Mouse (Mus musculus) forebrain, embryonic 11.5 days (tissue): ENCODE measurements around the gene Gm49391. TPM values are rescaled to one million over a fixed set of nuclear protein-coding genes. Genes with fewer than 3 reads are reported as not detected.
"Not testable (repeated sequence)": the region's sequence is repeated elsewhere in the genome, so short reads cannot be mapped to it uniquely, and the experiment has no call there.

Source experiments
- ATAC-seq: fragments of 200-750 bp; cut with Nextera tagmentation; replicated peaks from 2 replicates; pipeline ENCODE4 v1.8.0; 2017; ENCODE audit warnings: moderate TSS enrichment; ENCODE audit not compliant: low FRiP score
- DNase-seq: peaks from one replicate; pipeline ENCODE4 v3.0.0-alpha.2; 2017; ENCODE audit warnings: low spot score
- H3K27ac ChIP-seq: fragments of 300-500 bp; sonication (generic); 2 replicates; pipeline ENCODE4 v1.5.1; 2014; ENCODE audit warnings: low read depth, low read length
- H3K27me3 ChIP-seq: fragments of 300-500 bp; sonication (generic); 2 replicates; pipeline ENCODE4 v1.6.1; 2014; ENCODE audit warnings: mild to moderate bottlenecking, low read length, mixed read lengths; ENCODE audit not compliant: control insufficient read depth, insufficient read depth
- H3K36me3 ChIP-seq: fragments of 300-500 bp; sonication (generic); 2 replicates; pipeline ENCODE4 v1.6.1; 2014; ENCODE audit warnings: mild to moderate bottlenecking, low read length, moderate library complexity, mixed read lengths; ENCODE audit not compliant: control insufficient read depth, insufficient read depth
- H3K4me1 ChIP-seq: fragments of 300-500 bp; sonication (generic); replicated peaks from 2 replicates; pipeline ENCODE4 v1.6.1; 2014; ENCODE audit warnings: low read length, mixed read lengths; ENCODE audit not compliant: control insufficient read depth, insufficient read depth
- H3K4me2 ChIP-seq: fragments of 300-500 bp; sonication (generic); 2 replicates; pipeline ENCODE4 v1.6.1; 2014; ENCODE audit warnings: low read depth, mild to moderate bottlenecking, low read length, moderate library complexity, mixed read lengths; ENCODE audit not compliant: severe bottlenecking
- H3K4me3 ChIP-seq: fragments of 300-500 bp; sonication (generic); 2 replicates; pipeline ENCODE4 v1.5.1; 2014; ENCODE audit warnings: low read depth, low read length
- H3K9ac ChIP-seq: fragments of 300-500 bp; sonication (generic); 2 replicates; pipeline ENCODE4 v1.6.1; 2014; ENCODE audit warnings: low read length
- H3K9me3 ChIP-seq: fragments of 300-500 bp; sonication (generic); 2 replicates; pipeline ENCODE4 v1.6.1; 2016; ENCODE audit warnings: low read length, mixed read lengths; ENCODE audit not compliant: control insufficient read depth
- WGBS: fragments of 180-500 bp; shearing (Covaris S2); extraction: QIAGEN DNeasy Blood & Tissue Kit; methylation state at CpG from one replicate; pipeline ENCODE4 v1.1.7; 2014; 5-methylcytosine and 5-hydroxymethylcytosine counted together
- polyA plus RNA-seq: library from polyadenylated mRNA; unstranded; fragments of >200 nt; fragmentation: Nextera tagmentation; extraction: Ambion mirVana; gene quantifications from 2 replicates; pipeline ENCODE4 v1.2.1, GENCODE M21; 2014

Gene Gm49391
- 0.99 and 1.7 TPM in 2 replicates for polyA plus RNA-seq

GRCm38 (mm10) chr13:60936500-60936901, at the start of gene Gm49391, which contains the start of gene Ctla2a:
TSS of gene Gm49391 (minus strand) at chr13:60936571.
TSS of gene Ctla2a (minus strand) at chr13:60936625.
- H3K27me3 ChIP-seq = no peaks in the 10 kb centered on the region
- DNase-seq = peak; percentile 48
- 71% methylated on average over 5 of the region's 5 CpGs for WGBS

GRCm38 (mm10) chr13:60972319-60972718, 35.9 kb upstream of the Gm49391 start:
- not testable (repeated sequence) for H3K4me2 ChIP-seq, H3K4me1 ChIP-seq, ATAC-seq, H3K27ac ChIP-seq, H3K9me3 ChIP-seq, H3K36me3 ChIP-seq, H3K9ac ChIP-seq, H3K4me3 ChIP-seq, H3K27me3 ChIP-seq, DNase-seq
- whole genome bisulfite sequencing = 66% methylated on average over 4 of the region's 4 CpGs

More at GRCm38 (mm10) chr13:60936500-60936901, at the start of gene Gm49391, which contains the start of gene Ctla2a:
- no peak within 1 kb of the TSS for H3K27ac ChIP-seq
- no peak within 1 kb of the TSS for H3K9ac ChIP-seq
- H3K4me3 ChIP-seq = no peak within 1 kb of the TSS
- no peak within 1 kb of the TSS for H3K4me2 ChIP-seq
- ATAC-seq = no peak
- no peaks in the 10 kb centered on the region for H3K4me1 ChIP-seq
- H3K36me3 ChIP-seq = no peaks in the 10 kb centered on the region
- H3K9me3 ChIP-seq = no peaks in the 10 kb centered on the region; the same call in 1 of the 2 replicates

- WGBS = 31% methylated on average over 5 of the region's 5 CpGs
- DNase-seq, H3K27ac ChIP-seq: not testable (repeated sequence)
Observed at GRCm38 (mm10) chr13:60963985-60964384, 27.6 kb upstream of the Gm49391 start.

GRCm38 (mm10) chr13:60961706-60962105, 25.3 kb upstream of the Gm49391 start:
- 64% methylated on average over 5 of the region's 5 CpGs for WGBS

More at GRCm38 (mm10) chr13:60963985-60964384, 27.6 kb upstream of the Gm49391 start:
- not testable (repeated sequence) for H3K36me3 ChIP-seq, H3K27me3 ChIP-seq, H3K4me3 ChIP-seq, H3K4me1 ChIP-seq, ATAC-seq, H3K9me3 ChIP-seq, H3K4me2 ChIP-seq, H3K9ac ChIP-seq

DNA sequence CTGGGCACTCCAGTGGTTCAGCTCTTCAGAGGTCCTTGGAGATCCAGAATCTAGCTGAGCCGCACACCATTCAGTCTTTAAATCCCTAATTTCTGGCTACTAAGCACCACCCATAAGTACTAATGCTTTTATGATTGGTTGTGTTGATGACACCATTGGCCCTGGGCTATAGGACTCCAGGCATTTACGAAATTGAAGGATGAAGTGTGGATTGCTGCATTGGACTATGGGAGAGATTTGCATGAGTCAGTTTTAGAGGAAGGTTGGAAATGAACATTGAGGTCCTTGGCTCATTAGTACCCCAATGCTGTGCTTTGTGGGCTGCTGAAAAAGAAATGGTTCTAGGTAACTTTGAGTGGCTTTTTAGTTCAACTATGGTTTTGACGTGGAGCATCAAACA, 5.5 kb upstream of the Gm49391 start, which contains the start of gene Tpbpa:
Tpbpa (minus strand) TSS at position 101 of the 400 bp plus-strand sequence.
- not testable (repeated sequence) for DNase-seq, H3K4me3 ChIP-seq, ATAC-seq, H3K4me2 ChIP-seq, H3K36me3 ChIP-seq, H3K9me3 ChIP-seq, H3K4me1 ChIP-seq, H3K27me3 ChIP-seq, H3K27ac ChIP-seq, H3K9ac ChIP-seq
- WGBS = 80% methylated on average over 3 of the region's 3 CpGs

More at GRCm38 (mm10) chr13:60961706-60962105, 25.3 kb upstream of the Gm49391 start:
- Histone ChIP-seq H3K27me3 (no peaks in the 10 kb centered on the region), H3K27ac (no peak overlapping the region), H3K4me2 (no peak overlapping the region), H3K9me3 (peaks cover 12% of the 10 kb centered on the region), H3K9ac (no peak overlapping the region), H3K4me1 (no peaks in the 10 kb centered on the region), H3K36me3 (no peaks in the 10 kb centered on the region), H3K4me3 (no peak overlapping the region)
- ATAC-seq (no peak), DNase-seq (no peak)

DNA sequence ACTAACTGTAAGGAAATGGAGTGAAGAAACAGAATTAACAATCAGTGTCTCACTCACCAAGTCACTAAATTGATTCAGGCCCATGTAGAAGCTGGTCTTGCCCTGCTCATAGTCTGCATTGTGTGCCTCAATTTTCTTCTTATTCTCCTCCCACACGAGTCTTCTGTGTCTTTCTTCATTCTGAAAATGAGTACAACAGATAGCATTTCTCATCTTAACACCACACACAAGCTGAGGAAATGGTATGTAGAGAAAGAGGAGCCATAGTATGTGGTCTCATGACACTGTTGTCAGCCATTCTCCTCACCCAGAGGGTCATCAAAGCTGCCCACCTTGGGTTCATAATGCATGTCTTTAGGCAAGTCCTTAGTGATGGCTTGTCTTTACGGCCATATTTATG, 881 bp downstream of the Gm49391 start, which contains the start of gene Gm49393:
Gm49393 (minus strand) TSS at position 101 of the 400 bp plus-strand sequence.
- H3K9me3 ChIP-seq, H3K4me2 ChIP-seq, H3K4me1 ChIP-seq, DNase-seq, H3K9ac ChIP-seq, ATAC-seq, H3K4me3 ChIP-seq, H3K27ac ChIP-seq, H3K36me3 ChIP-seq, H3K27me3 ChIP-seq: not testable (repeated sequence)
- WGBS = 70% methylated on average over 2 of the region's 2 CpGs

GRCm38 (mm10) chr13:60904780-60905179, 31.6 kb downstream of the Gm49391 start, which contains the start of gene Tpbpb:
TSS of gene Tpbpb (minus strand) at chr13:60904880.
- H3K9me3 ChIP-seq, H3K36me3 ChIP-seq, DNase-seq, ATAC-seq, H3K4me1 ChIP-seq, H3K27ac ChIP-seq, H3K4me2 ChIP-seq, H3K27me3 ChIP-seq, H3K4me3 ChIP-seq, H3K9ac ChIP-seq: not testable (repeated sequence)
- WGBS = 88% methylated on average over 2 of the region's 2 CpGs

GRCm38 (mm10) chr13:60897328-60897727, 39.0 kb downstream of the Gm49391 start, which contains the start of gene Ctla2b:
TSS of gene Ctla2b (minus strand) at chr13:60897447.
- DNase-seq (no peak), ATAC-seq (no peak)
- Histone ChIP-seq H3K4me2 (no peak within 1 kb of the TSS), H3K36me3 (no peaks in the 10 kb centered on the region), H3K27ac (no peak within 1 kb of the TSS), H3K27me3 (no peaks in the 10 kb centered on the region), H3K9me3 (0 out of 2 replicates have a peak, but pooled peaks cover 2% of the 10 kb centered on the region), H3K9ac (no peak within 1 kb of the TSS), H3K4me1 (no peaks in the 10 kb centered on the region), H3K4me3 (no peak within 1 kb of the TSS)
- WGBS = 88% methylated on average over 3 of the region's 3 CpGs

- ATAC-seq, H3K9me3 ChIP-seq, H3K36me3 ChIP-seq, H3K4me2 ChIP-seq, H3K9ac ChIP-seq, DNase-seq, H3K4me3 ChIP-seq, H3K27ac ChIP-seq, H3K27me3 ChIP-seq, H3K4me1 ChIP-seq: not testable (repeated sequence)
- WGBS = 94% methylated on average over 6 of the region's 8 CpGs
Observed at GRCm38 (mm10) chr13:60896794-60897193, 39.6 kb downstream of the Gm49391 start, which contains the start of gene Gm49392. TSS of gene Gm49392 (minus strand) at chr13:60896894.
